In genomic region chr2:3108834-3109233, GRCm38 (mm10) we compare ENCODE assay signal across 12 mouse cellular contexts.
"Had no signal": no experiment of that assay in that cellular context is flagged by ENCODE, and none has a peak within 500 bp of the region (broad histone marks: within the 10 kb centered on the region; RNA-seq: fewer than 3 reads in every experiment).

No protein-coding gene starts in this region.

- H3K4me2 ChIP-seq: intestine, embryonic 15.5 days; liver, embryonic 13.5 days; lung, embryonic 15.5 days; midbrain, embryonic 11.5 days had no signal

- H3K4me1 ChIP-seq: intestine, embryonic 15.5 days; liver, embryonic 13.5 days; lung, embryonic 15.5 days had no signal

- H3K4me3 ChIP-seq: intestine, embryonic 15.5 days; left cerebral cortex, adult 2 months; liver, embryonic 13.5 days; lung, embryonic 15.5 days had no signal

- H3K36me3 ChIP-seq: intestine, embryonic 15.5 days; liver, embryonic 13.5 days; lung, embryonic 15.5 days had no signal

- H3K27ac ChIP-seq: intestine, embryonic 15.5 days; kidney, postnatal 0 days; left cerebral cortex, adult 2 months; liver, embryonic 13.5 days; lung, embryonic 15.5 days had no signal

- H3K9me3 ChIP-seq: intestine, embryonic 15.5 days; liver, embryonic 13.5 days; lung, embryonic 15.5 days had no signal

- ATAC-seq: intestine, embryonic 15.5 days had no signal

- DNase-seq: kidney, adult 11 months; kidney, postnatal 25 days; layer of hippocampus, postnatal 36 days; liver, embryonic 13.5 days; midbrain, embryonic 14.5 days; thymus, adult 18-20 months; thymus, postnatal 36 days had no signal

- H3K9ac ChIP-seq: intestine, embryonic 15.5 days; liver, embryonic 13.5 days; lung, embryonic 15.5 days had no signal

- H3K27me3 ChIP-seq: intestine, embryonic 15.5 days; liver, embryonic 13.5 days; lung, embryonic 15.5 days had no signal
